Mouse (Mus musculus): ENCODE measurements around the gene Fgfr2. TPM values are rescaled to one million over a fixed set of nuclear protein-coding genes. Genes with fewer than 3 reads are reported as not detected.
"Not testable (repeated sequence)": the region's sequence is repeated elsewhere in the genome, so short reads cannot be mapped to it uniquely, and the experiment has no call there.

The Fgfr2 gene
- polyA plus RNA-seq, 1 experiment from 2014 or later, result 34.1 TPM

GRCm38 (mm10) chr7:132458493-132458892 lies 664.7 kb downstream of the Fgfr2 start:
- Histone ChIP-seq H3K4me1 (replicated peaks) (no peaks in the 10 kb centered on the region), H3K27me3 (replicated peaks) (no peaks in the 10 kb centered on the region; the same call in 1 of the 2 replicates), H3K36me3 (no peaks in the 10 kb centered on the region), H3K9me3 (replicated peaks) (no peaks in the 10 kb centered on the region), H3K4me3 (no peak overlapping the region), H3K4me2 (no peak overlapping the region), H3K27ac (ENCODE audit: poor library complexity, severe bottlenecking) (no peak overlapping the region), H3K9ac (no peak overlapping the region)
- 52% methylated on average over 7 of the region's 7 CpGs for WGBS
- ATAC-seq (ENCODE audit: insufficient number of reproducible peaks, low FRiP score), result no peak

GRCm38 (mm10) chr7:132455071-132455720 lies 668.0 kb downstream of the Fgfr2 start:
- Histone ChIP-seq H3K27me3 (replicated peaks) (no peaks in the 10 kb centered on the region), H3K4me2 (no peak overlapping the region), H3K27ac (ENCODE audit: poor library complexity, severe bottlenecking) (no peak overlapping the region), H3K4me1 (replicated peaks) (no peaks in the 10 kb centered on the region), H3K4me3 (no peak overlapping the region), H3K9me3 (replicated peaks) (no peaks in the 10 kb centered on the region; the same call in 1 of the 2 replicates), H3K36me3 (no peaks in the 10 kb centered on the region), H3K9ac (no peak overlapping the region)
- no peak for ATAC-seq (ENCODE audit: insufficient number of reproducible peaks, low FRiP score)
- WGBS, result 52% methylated on average over 11 of the region's 11 CpGs

GRCm38 (mm10) chr7:132449891-132450735 lies 673.0 kb downstream of the Fgfr2 start:
- H3K27ac ChIP-seq (ENCODE audit: poor library complexity, severe bottlenecking), result no peak overlapping the region
- H3K4me3 ChIP-seq, result no peak overlapping the region
- H3K36me3 ChIP-seq, result no peaks in the 10 kb centered on the region
- H3K4me2 ChIP-seq, result no peak overlapping the region
- no peaks in the 10 kb centered on the region; the same call in 1 of the 2 replicates for H3K4me1 ChIP-seq (replicated peaks)
- H3K9me3 ChIP-seq (replicated peaks), result peaks cover 9% of the 10 kb centered on the region; the same call in 1 of the 2 replicates
- no peak for ATAC-seq (ENCODE audit: insufficient number of reproducible peaks, low FRiP score)
- 70% methylated on average over 6 of the region's 6 CpGs for WGBS
- no peak overlapping the region for H3K9ac ChIP-seq
- H3K27me3 ChIP-seq (replicated peaks), result no peaks in the 10 kb centered on the region

- Histone ChIP-seq H3K4me3 (no peak overlapping the region), H3K4me1 (replicated peaks) (peaks cover 4% of the 10 kb centered on the region), H3K27ac (ENCODE audit: poor library complexity, severe bottlenecking) (no peak overlapping the region), H3K36me3 (no peaks in the 10 kb centered on the region), H3K4me2 (no peak overlapping the region), H3K9ac (no peak overlapping the region), H3K27me3 (replicated peaks) (no peaks in the 10 kb centered on the region), H3K9me3 (replicated peaks) (peaks cover 9% of the 10 kb centered on the region; the same call in 1 of the 2 replicates)
- ATAC-seq (ENCODE audit: insufficient number of reproducible peaks, low FRiP score), result no peak
- WGBS, result 41% methylated on average over 4 of the region's 4 CpGs
Observed at GRCm38 (mm10) chr7:132448511-132449154, 674.5 kb downstream of the Fgfr2 start.

- Histone ChIP-seq H3K27me3 (replicated peaks) (no peaks in the 10 kb centered on the region), H3K9ac (no peak overlapping the region), H3K27ac (ENCODE audit: poor library complexity, severe bottlenecking) (no peak overlapping the region), H3K4me1 (replicated peaks) (peaks cover 12% of the 10 kb centered on the region), H3K4me3 (no peak overlapping the region), H3K36me3 (no peaks in the 10 kb centered on the region), H3K4me2 (no peak overlapping the region), H3K9me3 (replicated peaks) (peaks cover 9% of the 10 kb centered on the region; the same call in 1 of the 2 replicates)
- WGBS, result 74% methylated on average over 5 of the region's 5 CpGs
- ATAC-seq (ENCODE audit: insufficient number of reproducible peaks, low FRiP score), result no peak
Observed at GRCm38 (mm10) chr7:132447558-132447957, 675.6 kb downstream of the Fgfr2 start.

GRCm38 (mm10) chr7:132446841-132447240 lies 676.3 kb downstream of the Fgfr2 start:
- no peaks in the 10 kb centered on the region for H3K27me3 ChIP-seq (replicated peaks)
- H3K27ac ChIP-seq (ENCODE audit: poor library complexity, severe bottlenecking), result no peak overlapping the region
- 69% methylated on average over 5 of the region's 5 CpGs for WGBS
- no peaks in the 10 kb centered on the region for H3K36me3 ChIP-seq
- ATAC-seq (ENCODE audit: insufficient number of reproducible peaks, low FRiP score), result no peak
- H3K4me3 ChIP-seq, result no peak overlapping the region
- peaks cover 9% of the 10 kb centered on the region; the same call in 1 of the 2 replicates for H3K9me3 ChIP-seq (replicated peaks)
- no peak overlapping the region for H3K9ac ChIP-seq
- no peak overlapping the region for H3K4me2 ChIP-seq
- H3K4me1 ChIP-seq (replicated peaks), result peaks cover 15% of the 10 kb centered on the region

GRCm38 (mm10) chr7:132444221-132444620 lies 678.9 kb downstream of the Fgfr2 start:
- Histone ChIP-seq H3K9me3 (replicated peaks) (peaks cover 13% of the 10 kb centered on the region), H3K4me1 (replicated peaks) (peaks cover 15% of the 10 kb centered on the region), H3K36me3 (no peaks in the 10 kb centered on the region), H3K4me2 (no peak overlapping the region), H3K27me3 (replicated peaks) (no peaks in the 10 kb centered on the region), H3K4me3 (no peak overlapping the region), H3K27ac (ENCODE audit: poor library complexity, severe bottlenecking) (no peak overlapping the region), H3K9ac (no peak overlapping the region)
- WGBS, result 82% methylated on average over 2 of the region's 2 CpGs
- ATAC-seq (ENCODE audit: insufficient number of reproducible peaks, low FRiP score), result no peak

GRCm38 (mm10) chr7:132443769-132444168 lies 679.4 kb downstream of the Fgfr2 start:
- Histone ChIP-seq H3K9me3 (replicated peaks) (peaks cover 13% of the 10 kb centered on the region), H3K4me1 (replicated peaks) (peaks cover 15% of the 10 kb centered on the region), H3K4me3 (no peak overlapping the region), H3K9ac (no peak overlapping the region), H3K36me3 (no peaks in the 10 kb centered on the region), H3K4me2 (no peak overlapping the region), H3K27ac (ENCODE audit: poor library complexity, severe bottlenecking) (peak overlapping the region; percentile 56), H3K27me3 (replicated peaks) (no peaks in the 10 kb centered on the region)
- peak; percentile 31; the same call in 1 of the 2 replicates for ATAC-seq (ENCODE audit: insufficient number of reproducible peaks, low FRiP score)
- WGBS, result 55% methylated on average over 2 of the region's 2 CpGs

GRCm38 (mm10) chr7:132443134-132443533 lies 680.0 kb downstream of the Fgfr2 start:
- peak overlapping the region; percentile 56; the same call in 1 of the 2 replicates for H3K27ac ChIP-seq (ENCODE audit: poor library complexity, severe bottlenecking)
- peaks cover 15% of the 10 kb centered on the region for H3K4me1 ChIP-seq (replicated peaks)
- no peaks in the 10 kb centered on the region for H3K27me3 ChIP-seq (replicated peaks)
- no peak overlapping the region for H3K4me3 ChIP-seq
- H3K9ac ChIP-seq, result no peak overlapping the region
- ATAC-seq (ENCODE audit: insufficient number of reproducible peaks, low FRiP score), result no peak
- WGBS, result 68% methylated on average over 3 of the region's 3 CpGs
- peaks cover 13% of the 10 kb centered on the region for H3K9me3 ChIP-seq (replicated peaks)
- H3K4me2 ChIP-seq, result no peak overlapping the region
- no peaks in the 10 kb centered on the region for H3K36me3 ChIP-seq

- not testable (repeated sequence) for H3K4me3 ChIP-seq
Observed at GRCm38 (mm10) chr7:132442133-132442763, 680.9 kb downstream of the Fgfr2 start.

More at GRCm38 (mm10) chr7:132442133-132442763, 680.9 kb downstream of the Fgfr2 start:
- H3K27ac ChIP-seq (ENCODE audit: poor library complexity, severe bottlenecking); H3K4me2 ChIP-seq; H3K27me3 ChIP-seq (replicated peaks); H3K36me3 ChIP-seq; H3K9ac ChIP-seq; H3K9me3 ChIP-seq (replicated peaks); ATAC-seq (ENCODE audit: insufficient number of reproducible peaks, low FRiP score): not testable (repeated sequence)
- peaks cover 15% of the 10 kb centered on the region for H3K4me1 ChIP-seq (replicated peaks)
- 75% methylated on average over 3 of the region's 3 CpGs for WGBS
